10 mouse cellular contexts compared by ENCODE assay signal in the genomic region with DNA sequence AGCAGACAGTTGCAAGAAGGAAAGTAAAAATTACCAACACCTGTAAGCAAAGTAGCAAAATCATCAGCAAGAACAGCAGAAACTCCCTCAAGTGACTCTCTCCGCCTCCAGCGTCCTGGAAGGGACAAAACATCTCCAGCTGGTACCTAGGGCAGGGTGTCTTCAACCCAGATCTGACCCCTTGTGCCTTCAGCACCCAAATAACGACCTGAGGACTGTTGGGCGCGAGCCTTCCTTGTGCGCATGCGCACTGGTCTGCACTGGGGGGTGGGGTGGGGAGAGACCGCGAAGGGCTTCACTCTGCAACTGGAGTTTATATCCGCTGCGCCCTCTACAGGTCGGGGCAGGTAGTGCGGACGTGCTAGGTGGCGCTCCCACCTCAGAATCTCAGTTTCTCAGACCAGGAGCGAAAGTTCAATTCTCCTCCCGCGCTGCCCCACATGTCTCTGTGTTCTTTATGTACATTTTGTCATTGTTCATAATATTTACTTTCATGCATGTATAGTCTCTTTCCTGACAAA. TPM values are rescaled to one million over a fixed set of nuclear protein-coding genes. Genes with fewer than 3 reads are reported as not detected.
DNase-seq lines count a peak whose midpoint lies in the region; ATAC-seq and TF ChIP-seq lines count a peak whose summit lies in the region.
"Had no signal": no experiment of that assay in that cellular context is flagged by ENCODE, and none has a peak within 500 bp of the region (broad histone marks: within the 10 kb centered on the region; RNA-seq: fewer than 3 reads in every experiment).

No protein-coding gene starts in this region.

- no peaks in the 10 kb centered on the region for H3K79me2 ChIP-seq in MEL (ENCODE audit: control insufficient read depth, insufficient read depth, low read length, poor library complexity)

- no peak for TF ChIP-seq RAD21 in MEL (IDR thresholded peaks at IDR 0.05; ENCODE audit: low read depth, low read length)

- peaks cover 3% of the 10 kb centered on the region; the same call in 1 of the 2 replicates for H3K4me1 ChIP-seq in kidney, embryonic 16.5 days (ENCODE audit: insufficient read depth, low read length)
- H3K4me1 ChIP-seq in MEL (ENCODE audit: control insufficient read depth in 1 of 2, insufficient read depth in 2 of 2, low read length in 2 of 2) = no peaks in the 10 kb centered on the region
- peaks cover 6% of the 10 kb centered on the region; the same call in 1 of the 2 replicates for H3K4me1 ChIP-seq in limb, embryonic 10.5 days
- H3K4me1 ChIP-seq: heart, embryonic 10.5 days had no signal

- H3K4me3 ChIP-seq in kidney, embryonic 16.5 days (ENCODE audit: low read length) = no peak overlapping the region
- H3K4me3 ChIP-seq in MEL (ENCODE audit: control insufficient read depth in 1 of 2, insufficient read depth in 1 of 2, low read depth in 2 of 2, low read length in 2 of 2) = no peak overlapping the region
- H3K4me3 ChIP-seq in limb, embryonic 10.5 days = no peak overlapping the region

- no peaks in the 10 kb centered on the region for H3K36me3 ChIP-seq in kidney, embryonic 16.5 days (ENCODE audit: insufficient read depth, low read length)
- H3K36me3 ChIP-seq in MEL (ENCODE audit: control insufficient read depth in 1 of 2, insufficient read depth in 2 of 2, low read length in 2 of 2) = no peaks in the 10 kb centered on the region
- H3K36me3 ChIP-seq in splenic B cell, adult 2 months (ENCODE audit: control insufficient read depth, insufficient read depth, low read length, poor library complexity, severe bottlenecking) = no peaks in the 10 kb centered on the region
- H3K36me3 ChIP-seq in limb, embryonic 10.5 days = no peaks in the 10 kb centered on the region
- H3K36me3 ChIP-seq: heart, embryonic 10.5 days had no signal

- DNase-seq in kidney, adult 18-20 months = peak; percentile 10
- peak; percentile 13 for DNase-seq in MEL (ENCODE audit: low read depth, low spot score)
- DNase-seq in splenic B cell, adult 2 months (ENCODE audit: low read depth, low spot score) = peak; percentile 50
- DNase-seq in limb, embryonic 10.5 days (ENCODE audit: low spot score) = no peak
- DNase-seq in right cerebral cortex, postnatal 36 days (ENCODE audit: low spot score in 2 of 2) = no peak
- no peak for DNase-seq in gastrocnemius, postnatal 4 days (ENCODE audit: low spot score in 2 of 2)

- H3K27me3 ChIP-seq in kidney, embryonic 16.5 days (ENCODE audit: insufficient read depth, low read length) = no peaks in the 10 kb centered on the region
- no peaks in the 10 kb centered on the region for H3K27me3 ChIP-seq in MEL (ENCODE audit: control insufficient read depth in 1 of 2, insufficient read depth in 2 of 2, low read length in 2 of 2)
- no peaks in the 10 kb centered on the region for H3K27me3 ChIP-seq in splenic B cell, adult 2 months (ENCODE audit: control insufficient read depth, insufficient read depth, low read length, poor library complexity, severe bottlenecking)
- H3K27me3 ChIP-seq in limb, embryonic 10.5 days (ENCODE audit: low read depth, poor library complexity, severe bottlenecking) = no peaks in the 10 kb centered on the region

- 75% methylated on average over 18 of the region's 18 CpGs for WGBS in kidney, embryonic 16.5 days
- WGBS in limb, embryonic 10.5 days = 78% methylated on average over 18 of the region's 18 CpGs

- no peak for TF ChIP-seq EP300 in MEL (IDR thresholded peaks at IDR 0.05; ENCODE audit: low read depth in 1 of 2, low read length in 2 of 2)

- TF ChIP-seq CTCF in MEL (IDR thresholded peaks at IDR 0.05 in 2 of 3, conservative IDR thresholded peaks at IDR 0.05 in 1 of 3; ENCODE audit: control insufficient read depth in 1 of 3, insufficient read depth in 1 of 3, low read depth in 2 of 3, low read length in 3 of 3, poor library complexity in 1 of 3, severe bottlenecking in 1 of 3) = peak; percentile 53 to 64 (median 64); a peak in 5 of 6 replicates

- H3K27ac ChIP-seq in kidney, embryonic 16.5 days (ENCODE audit: low read length) = no peak overlapping the region
- H3K27ac ChIP-seq in MEL (ENCODE audit: control insufficient read depth, low read depth, low read length) = no peak overlapping the region
- no peak overlapping the region for H3K27ac ChIP-seq in limb, embryonic 10.5 days
- H3K27ac ChIP-seq: heart, embryonic 10.5 days had no signal

- H3K4me2 ChIP-seq in kidney, embryonic 16.5 days (replicated peaks; ENCODE audit: low read depth, low read length) = no peak overlapping the region

- H3K9me3 ChIP-seq in kidney, embryonic 16.5 days (ENCODE audit: low read length) = no peaks in the 10 kb centered on the region
- no peaks in the 10 kb centered on the region for H3K9me3 ChIP-seq in MEL (replicated peaks; ENCODE audit: insufficient read depth, low read length)
- H3K9me3 ChIP-seq in limb, embryonic 10.5 days (replicated peaks) = no peaks in the 10 kb centered on the region
- H3K9me3 ChIP-seq: heart, embryonic 10.5 days had no signal

- TF ChIP-seq POLR2A in MEL (IDR thresholded peaks at IDR 0.05; ENCODE audit: control insufficient read depth in 1 of 2, insufficient read depth in 1 of 2, low read depth in 1 of 2, low read length in 2 of 2, poor library complexity in 1 of 2) = no peak

- ATAC-seq in kidney, embryonic 16.5 days (ENCODE audit: low FRiP score, low TSS enrichment) = no peak
- ATAC-seq in granulocyte monocyte progenitor cell, adult 5-6 weeks (replicated peaks; ENCODE audit: poor library complexity, severe bottlenecking) = peak; percentile 44; the same call in 1 of the 2 replicates

- H3K9ac ChIP-seq in kidney, embryonic 16.5 days (replicated peaks; ENCODE audit: low read length) = no peak overlapping the region
- no peak overlapping the region for H3K9ac ChIP-seq in MEL (ENCODE audit: control insufficient read depth, low read depth, low read length, poor library complexity, severe bottlenecking)

TF ChIP-seq in MEL, 35 proteins besides CTCF, POLR2A, EP300 and RAD21:
- no peak for TF ChIP-seq KAT2A (conservative IDR thresholded peaks at IDR 0.05; ENCODE audit: low read depth, low read length)
- TF ChIP-seq UBTF (IDR thresholded peaks at IDR 0.05; ENCODE audit: borderline replicate concordance, insufficient read depth, low read depth, low read length) = no peak
- no peak for TF ChIP-seq SIN3A (IDR thresholded peaks at IDR 0.05; ENCODE audit: low read length)
- TF ChIP-seq USF2 (IDR thresholded peaks at IDR 0.05; ENCODE audit: borderline replicate concordance in 1 of 2, insufficient read depth in 1 of 2, low read depth in 1 of 2, low read length in 2 of 2) = no peak
- TF ChIP-seq GATA1 (IDR thresholded peaks at IDR 0.05; ENCODE audit: low read depth, low read length) = no peak
- no peak for TF ChIP-seq NELFE (IDR thresholded peaks at IDR 0.05; ENCODE audit: low read depth, low read length)
- no peak for TF ChIP-seq BHLHE40 (IDR thresholded peaks at IDR 0.05; ENCODE audit: borderline replicate concordance, low read depth, low read length)
- no peak for TF ChIP-seq TCF12 (IDR thresholded peaks at IDR 0.05; ENCODE audit: low read depth, low read length)
- TF ChIP-seq POLR2AphosphoS5 (IDR thresholded peaks at IDR 0.05; ENCODE audit: borderline replicate concordance, low read depth, low read length) = no peak
- no peak for TF ChIP-seq JUND (IDR thresholded peaks at IDR 0.05; ENCODE audit: low read depth, low read length)
- no peak for TF ChIP-seq MAZ (IDR thresholded peaks at IDR 0.05; ENCODE audit: low read depth, low read length)
- no peak for TF ChIP-seq TAL1 (IDR thresholded peaks at IDR 0.05; ENCODE audit: low read length)
- TF ChIP-seq ETS1 (IDR thresholded peaks at IDR 0.05; ENCODE audit: low read depth, low read length) = no peak
- no peak for TF ChIP-seq ZMIZ1 (IDR thresholded peaks at IDR 0.05; ENCODE audit: low read depth, low read length)
- no peak for TF ChIP-seq ELF1 (IDR thresholded peaks at IDR 0.05; ENCODE audit: low read depth, low read length)
- no peak for TF ChIP-seq USF1 (IDR thresholded peaks at IDR 0.05; ENCODE audit: low read depth, low read length)
- TF ChIP-seq ZNF384 (IDR thresholded peaks at IDR 0.05; ENCODE audit: low read depth, low read length) = no peak
- no peak for TF ChIP-seq NRF1 (IDR thresholded peaks at IDR 0.05; ENCODE audit: insufficient read depth, low read depth, low read length, poor library complexity, severe bottlenecking)
- TF ChIP-seq CHD1 (IDR thresholded peaks at IDR 0.05; ENCODE audit: low read depth, low read length) = no peak

RNA-seq across cellular contexts. Expression of a gene that starts 12.5 kb away (rescaled TPM):
- polyA plus RNA-seq in kidney, embryonic 16.5 days (2015; fragmentation: Nextera tagmentation; extraction: Ambion mirVana) = not detected in 2 replicates
- not detected in 2 replicates for total RNA-seq in MEL (2012; rRNA removed)
- not detected for polyA plus RNA-seq in MEL (2012; ENCODE audit: insufficient read depth in 1 of 2, insufficient read length in 2 of 2, low read depth in 1 of 2, low replicate concordance in 2 of 2, missing spikeins in 1 of 2)
- not detected in 2 replicates for total RNA-seq in granulocyte monocyte progenitor cell, adult 5-6 weeks (2014; fragmentation: Nextera tagmentation)
- not detected in 2 replicates for total RNA-seq in granulocyte monocyte progenitor cell, adult 5-6 weeks (2017)
- polyA plus RNA-seq in limb, embryonic 10.5 days (2016; fragmentation: Nextera tagmentation; extraction: Ambion mirVana) = not detected in 2 replicates
- total RNA-seq in gastrocnemius, postnatal 4 days (2021) = not detected
- polyA plus RNA-seq: heart, embryonic 10.5 days; liver, embryonic 16.5 days had no signal

RNA-seq across cellular contexts. Expression of a gene that starts 25.0 kb away (rescaled TPM):
- 5.0 and 6.0 TPM in 2 replicates for polyA plus RNA-seq in kidney, embryonic 16.5 days (2015; fragmentation: Nextera tagmentation; extraction: Ambion mirVana)
- total RNA-seq in MEL (2012; rRNA removed) = 129 and 162 TPM in 2 replicates
- polyA plus RNA-seq in MEL (2012; ENCODE audit: insufficient read depth in 1 of 2, insufficient read length in 2 of 2, low read depth in 1 of 2, low replicate concordance in 2 of 2, missing spikeins in 1 of 2) = 100 to 1,000 TPM in 1 of 2 experiments, 10 to 100 TPM in 1; 85.0 to 191 TPM
- 0.21 TPM in 1 of 2 replicates, not detected in the other for total RNA-seq in granulocyte monocyte progenitor cell, adult 5-6 weeks (2014; fragmentation: Nextera tagmentation)
- total RNA-seq in granulocyte monocyte progenitor cell, adult 5-6 weeks (2017) = 0.22 and 1.5 TPM in 2 replicates
- polyA plus RNA-seq in limb, embryonic 10.5 days (2016; fragmentation: Nextera tagmentation; extraction: Ambion mirVana) = 6.1 and 7.7 TPM in 2 replicates
- total RNA-seq in gastrocnemius, postnatal 4 days (2021) = 1 to 10 TPM in 1 of 2 experiments, under 1 TPM in 1; 0.74 to 1.2 TPM

RNA-seq across cellular contexts. Expression of a gene that starts 42.0 kb away (rescaled TPM):
- polyA plus RNA-seq in kidney, embryonic 16.5 days (2015; fragmentation: Nextera tagmentation; extraction: Ambion mirVana) = 40.5 and 48.3 TPM in 2 replicates
- total RNA-seq in MEL (2012; rRNA removed) = 33.2 and 34.8 TPM in 2 replicates
- polyA plus RNA-seq in MEL (2012; ENCODE audit: insufficient read depth in 1 of 2, insufficient read length in 2 of 2, low read depth in 1 of 2, low replicate concordance in 2 of 2, missing spikeins in 1 of 2) = 10 to 100 TPM; 22.4 to 42.3 TPM
- total RNA-seq in granulocyte monocyte progenitor cell, adult 5-6 weeks (2014; fragmentation: Nextera tagmentation) = 56.9 and 57.9 TPM in 2 replicates
- total RNA-seq in granulocyte monocyte progenitor cell, adult 5-6 weeks (2017) = 44.0 and 45.4 TPM in 2 replicates
- 39.0 and 45.0 TPM in 2 replicates for polyA plus RNA-seq in limb, embryonic 10.5 days (2016; fragmentation: Nextera tagmentation; extraction: Ambion mirVana)
- 10 to 100 TPM; 61.6 to 72.7 TPM for total RNA-seq in gastrocnemius, postnatal 4 days (2021)

Comparison
In these comparisons a context has a peak if more than half of its experiments do, and no peak if none do; other contexts are left out.
1. DNase-seq: peak in kidney, adult 18-20 months (single experiment), MEL (single experiment) and splenic B cell, adult 2 months (single experiment); none in limb, embryonic 10.5 days (single experiment), right cerebral cortex, postnatal 36 days (0 of 2) and gastrocnemius, postnatal 4 days (0 of 2).
2. RNA of a gene that starts 25.0 kb away (total RNA-seq): 129 to 162 TPM in MEL; 0.21 to 1.5 TPM in granulocyte monocyte progenitor cell, adult 5-6 weeks and 0.74 to 1.2 TPM in gastrocnemius, postnatal 4 days; every median in the first group is over 10 times any median in the second.